ENCODE assay signal across 9 mouse cellular contexts in genomic region chr5:136863961-136864674, GRCm38 (mm10). TPM values are rescaled to one million over a fixed set of nuclear protein-coding genes. Genes with fewer than 3 reads are reported as not detected.
A peak's percentile ranks its signal among the peaks of the same experiment; 100 is the strongest.
DNase-seq lines count a peak whose midpoint lies in the region; ATAC-seq and TF ChIP-seq lines count a peak whose summit lies in the region.
"Had no signal": no experiment of that assay in that cellular context is flagged by ENCODE, and none has a peak within 500 bp of the region (broad histone marks: within the 10 kb centered on the region; RNA-seq: fewer than 3 reads in every experiment).

No protein-coding gene starts in this region.

- no peaks in the 10 kb centered on the region for H3K36me3 ChIP-seq in hindbrain, embryonic 15.5 days
- H3K36me3 ChIP-seq in midbrain, embryonic 13.5 days, result no peaks in the 10 kb centered on the region
- no peaks in the 10 kb centered on the region for H3K36me3 ChIP-seq in stomach, embryonic 14.5 days (ENCODE audit: control insufficient read depth, insufficient read depth, low read length)
- H3K36me3 ChIP-seq: liver, embryonic 15.5 days had no signal

- H3K27ac ChIP-seq in hindbrain, embryonic 15.5 days (replicated peaks), result peak overlapping the region; percentile 57
- peak overlapping the region; percentile 14; the same call in 1 of the 2 replicates for H3K27ac ChIP-seq in midbrain, embryonic 13.5 days
- peak overlapping the region; percentile 94 for H3K27ac ChIP-seq in stomach, embryonic 14.5 days (ENCODE audit: low read length)
- H3K27ac ChIP-seq: liver, embryonic 15.5 days had no signal

- TF ChIP-seq POLR2A in brain, embryonic 14.5 days (IDR thresholded peaks at IDR 0.05; ENCODE audit: borderline replicate concordance, extremely low read depth, insufficient read depth, insufficient read length, poor library complexity, severe bottlenecking), result no peak

- intact Hi-C loops in left cerebral cortex, postnatal 4 days (cut with DNase I), result no loop called here

- H3K4me2 ChIP-seq in hindbrain, embryonic 15.5 days, result no peak overlapping the region
- peak overlapping the region; percentile 11; the same call in 1 of the 2 replicates for H3K4me2 ChIP-seq in midbrain, embryonic 13.5 days (replicated peaks)
- peak overlapping the region; percentile 17; the same call in 1 of the 2 replicates for H3K4me2 ChIP-seq in stomach, embryonic 14.5 days (replicated peaks; ENCODE audit: low read depth, low read length)
- H3K4me2 ChIP-seq: liver, embryonic 15.5 days had no signal

- no peaks in the 10 kb centered on the region for H3K9me3 ChIP-seq in hindbrain, embryonic 15.5 days
- no peaks in the 10 kb centered on the region for H3K9me3 ChIP-seq in midbrain, embryonic 13.5 days
- no peaks in the 10 kb centered on the region for H3K9me3 ChIP-seq in stomach, embryonic 14.5 days (ENCODE audit: control insufficient read depth, low read depth, low read length)
- H3K9me3 ChIP-seq: liver, embryonic 15.5 days had no signal

- peak; percentile 58 to 61 for DNase-seq in B cell, adult 2 months
- DNase-seq in brain, embryonic 14.5 days (ENCODE audit: low read depth), result peak; percentile 84
- DNase-seq in gastrocnemius, postnatal 10 days, result peak; percentile 63
- DNase-seq in left cerebral cortex, postnatal 4 days, result peak; percentile 77
- no peak for DNase-seq in adrenal gland, postnatal 4 days (ENCODE audit: low spot score in 2 of 2)

- peaks cover 19% of the 10 kb centered on the region for H3K4me1 ChIP-seq in hindbrain, embryonic 15.5 days (replicated peaks)
- peaks cover 23% of the 10 kb centered on the region for H3K4me1 ChIP-seq in midbrain, embryonic 13.5 days (replicated peaks)
- peaks cover 21% of the 10 kb centered on the region for H3K4me1 ChIP-seq in stomach, embryonic 14.5 days (ENCODE audit: control insufficient read depth, insufficient read depth, low read length)

- no peak overlapping the region for H3K4me3 ChIP-seq in hindbrain, embryonic 15.5 days
- no peak overlapping the region for H3K4me3 ChIP-seq in midbrain, embryonic 13.5 days (replicated peaks)
- no peak overlapping the region for H3K4me3 ChIP-seq in stomach, embryonic 14.5 days (ENCODE audit: low read depth, low read length)
- H3K4me3 ChIP-seq: liver, embryonic 15.5 days had no signal

- TF ChIP-seq CTCF in brain, embryonic 14.5 days (IDR thresholded peaks at IDR 0.05; ENCODE audit: borderline replicate concordance, extremely low read depth, insufficient read depth, insufficient read length), result no peak

- 23% methylated on average over 14 of the region's 14 CpGs for WGBS in hindbrain, embryonic 15.5 days
- 19% methylated on average over 14 of the region's 14 CpGs for WGBS in midbrain, embryonic 13.5 days
- 12% methylated on average over 14 of the region's 14 CpGs for WGBS in stomach, embryonic 14.5 days

- H3K27me3 ChIP-seq in hindbrain, embryonic 15.5 days, result no peaks in the 10 kb centered on the region
- H3K27me3 ChIP-seq in midbrain, embryonic 13.5 days, result no peaks in the 10 kb centered on the region
- no peaks in the 10 kb centered on the region for H3K27me3 ChIP-seq in stomach, embryonic 14.5 days (ENCODE audit: control insufficient read depth, insufficient read depth, low read length)
- H3K27me3 ChIP-seq: liver, embryonic 15.5 days had no signal

- no peak overlapping the region for H3K9ac ChIP-seq in hindbrain, embryonic 15.5 days
- H3K9ac ChIP-seq in midbrain, embryonic 13.5 days (replicated peaks), result no peak overlapping the region; the same call in 1 of the 2 replicates
- no peak overlapping the region for H3K9ac ChIP-seq in stomach, embryonic 14.5 days (replicated peaks; ENCODE audit: low read depth, low read length)
- H3K9ac ChIP-seq: liver, embryonic 15.5 days had no signal

- ATAC-seq in hindbrain, embryonic 15.5 days (ENCODE audit: low FRiP score, low read depth), result peak; percentile 51; the same call in 1 of the 2 replicates
- peak; percentile 68 for ATAC-seq in midbrain, embryonic 13.5 days
- ATAC-seq in stomach, embryonic 14.5 days (ENCODE audit: insufficient number of reproducible peaks, insufficient read depth, low FRiP score, low read depth), result peak; percentile 77

RNA-seq across cellular contexts. Expression of gene Col26a1, which starts 18.9 kb away (rescaled TPM):
- 38.2 and 52.4 TPM in 2 replicates for polyA plus RNA-seq in brain, embryonic 14.5 days (2012; rRNA removed)
- 10 to 100 TPM; 24.4 to 28.0 TPM for total RNA-seq in gastrocnemius, postnatal 10 days (2021)
- polyA plus RNA-seq in hindbrain, embryonic 15.5 days (2015; fragmentation: Nextera tagmentation; extraction: Ambion mirVana), result 37.8 and 41.8 TPM in 2 replicates
- 10 to 100 TPM; 28.0 to 28.6 TPM for total RNA-seq in left cerebral cortex, postnatal 4 days (2021)
- 14.0 and 19.0 TPM in 2 replicates for polyA plus RNA-seq in midbrain, embryonic 13.5 days (2015; fragmentation: Nextera tagmentation; extraction: Ambion mirVana)
- 11.7 and 12.2 TPM in 2 replicates for polyA plus RNA-seq in stomach, embryonic 14.5 days (2014; fragmentation: Nextera tagmentation; extraction: Ambion mirVana)
- total RNA-seq in adrenal gland, postnatal 4 days (2021), result 10 to 100 TPM; 17.5 to 22.3 TPM

RNA-seq across cellular contexts. Expression of gene Ift22, which starts 43.8 kb away (rescaled TPM):
- 56.2 and 58.2 TPM in 2 replicates for polyA plus RNA-seq in brain, embryonic 14.5 days (2012; rRNA removed)
- total RNA-seq in gastrocnemius, postnatal 10 days (2021), result 1 to 10 TPM; 7.3 to 8.3 TPM
- polyA plus RNA-seq in hindbrain, embryonic 15.5 days (2015; fragmentation: Nextera tagmentation; extraction: Ambion mirVana), result 129 and 131 TPM in 2 replicates
- total RNA-seq in left cerebral cortex, postnatal 4 days (2021), result 10 to 100 TPM; 51.2 to 56.2 TPM
- polyA plus RNA-seq in midbrain, embryonic 13.5 days (2015; fragmentation: Nextera tagmentation; extraction: Ambion mirVana), result 119 and 125 TPM in 2 replicates
- polyA plus RNA-seq in stomach, embryonic 14.5 days (2014; fragmentation: Nextera tagmentation; extraction: Ambion mirVana), result 65.9 and 75.1 TPM in 2 replicates
- 10 to 100 TPM; 33.6 to 38.2 TPM for total RNA-seq in adrenal gland, postnatal 4 days (2021)

Comparison
In these comparisons a context has a peak if more than half of its experiments do, and no peak if none do; other contexts are left out.
1. DNase-seq: peak in B cell, adult 2 months (2 of 2), brain, embryonic 14.5 days (single experiment), gastrocnemius, postnatal 10 days (single experiment) and left cerebral cortex, postnatal 4 days (single experiment); none in adrenal gland, postnatal 4 days (0 of 2).
2. H3K27ac ChIP-seq: peak in every context shown above with its lines; median percentile 94 in stomach, embryonic 14.5 days; 57 in hindbrain, embryonic 15.5 days; 14 in midbrain, embryonic 13.5 days.
3. Peak in every context shown above with its lines, with median percentiles within 50 percentile points of each other: ATAC-seq.